Mouse (Mus musculus) kidney, adult 11 months (tissue): ENCODE data around the gene Olfr298.

Experiments
- DNase-seq: peaks from one replicate; pipeline ENCODE4 v3.0.0; 2022

Gene Olfr298

DNA sequence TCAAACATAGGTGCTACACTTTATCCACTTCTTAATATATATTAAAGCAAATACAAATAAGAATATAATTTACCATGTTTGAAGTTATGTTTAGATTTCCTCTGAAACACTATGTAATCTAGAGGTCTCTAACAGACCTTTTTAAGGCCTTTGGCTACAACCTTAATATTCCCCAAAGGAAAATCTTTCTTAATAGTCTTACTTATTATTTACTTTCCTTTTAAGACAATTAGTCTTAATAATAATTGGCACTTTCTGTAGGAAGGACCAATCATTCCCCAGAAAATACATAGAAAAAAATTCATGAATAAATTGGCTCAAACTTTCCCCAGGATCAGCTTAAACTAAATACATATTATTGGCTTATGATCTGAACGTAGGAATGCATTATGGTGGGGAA, at the start of gene Olfr298:
TSS of gene Olfr298 (minus strand) at position 101 of the 400 bp plus-strand sequence.
- DNase-seq = no peak

- no peak for DNase-seq
These were observed 27.4 kb upstream of the Olfr298 start, which contains the start of gene Olfr297 for GRCm38 (mm10) chr7:86519668-86520067. Olfr297 (plus strand) TSS chr7:86519968.

- DNase-seq = no peak
These were observed 32.7 kb downstream of the Olfr298 start, which contains the start of gene Olfr299 for GRCm38 (mm10) chr7:86459621-86460020. Olfr299 (plus strand) TSS chr7:86459921.
